Mouse (Mus musculus) cerebellum, adult 9-11 months (tissue): ENCODE measurements around the gene She.
"Not testable (repeated sequence)": the region's sequence is repeated elsewhere in the genome, so short reads cannot be mapped to it uniquely, and the experiment has no call there.

Experiments
- DNase-seq: peaks from one replicate; pipeline ENCODE4 v3.0.0; 2022

The She gene

GRCm38 (mm10) chr3:89818605-89819004 is 12.6 kb upstream of the She start:
- no peak for DNase-seq

GRCm38 (mm10) chr3:89819897-89820296 is 11.3 kb upstream of the She start:
- DNase-seq: no peak

GRCm38 (mm10) chr3:89820311-89821095 is 10.7 kb upstream of the She start:
- DNase-seq: no peak

- no peak for DNase-seq
Observed at GRCm38 (mm10) chr3:89821096-89821513, 10.1 kb upstream of the She start.

GRCm38 (mm10) chr3:89821548-89822480 is 9.4 kb upstream of the She start:
- no peak for DNase-seq

- no peak for DNase-seq
Observed at GRCm38 (mm10) chr3:89823594-89823993, 7.6 kb upstream of the She start.

GRCm38 (mm10) chr3:89826295-89826694 is 4.9 kb upstream of the She start:
- DNase-seq: no peak

GRCm38 (mm10) chr3:89835362-89835761 is 4.2 kb downstream of the She start:
- DNase-seq: no peak

GRCm38 (mm10) chr3:89842258-89842657 is 11.1 kb downstream of the She start:
- no peak for DNase-seq

- no peak for DNase-seq
Observed at GRCm38 (mm10) chr3:89843148-89843547, 12.0 kb downstream of the She start.

GRCm38 (mm10) chr3:89845814-89846213 is 14.6 kb downstream of the She start:
- no peak for DNase-seq

- no peak for DNase-seq
Observed at GRCm38 (mm10) chr3:89847126-89847525, 16.0 kb downstream of the She start.

GRCm38 (mm10) chr3:89847596-89847995 is 16.4 kb downstream of the She start:
- no peak for DNase-seq

- no peak for DNase-seq
Observed at GRCm38 (mm10) chr3:89848083-89848482, 16.9 kb downstream of the She start.

- DNase-seq: no peak
Observed at GRCm38 (mm10) chr3:89853752-89854151, 22.6 kb downstream of the She start.

- no peak for DNase-seq
Observed at GRCm38 (mm10) chr3:89857353-89857752, 26.2 kb downstream of the She start.

- DNase-seq: no peak
Observed at GRCm38 (mm10) chr3:89858123-89858522, 27.0 kb downstream of the She start.

GRCm38 (mm10) chr3:89858888-89859287 is 27.7 kb downstream of the She start:
- DNase-seq: no peak

GRCm38 (mm10) chr3:89859936-89860335 is 28.8 kb downstream of the She start:
- DNase-seq: no peak

GRCm38 (mm10) chr3:89860343-89860742 is 29.2 kb downstream of the She start:
- no peak for DNase-seq

- DNase-seq: no peak
Observed at GRCm38 (mm10) chr3:89861070-89861469, 29.9 kb downstream of the She start.

GRCm38 (mm10) chr3:89862182-89862761 is 31.1 kb downstream of the She start:
- DNase-seq: no peak

GRCm38 (mm10) chr3:89863276-89863675 is 32.1 kb downstream of the She start:
- DNase-seq: not testable (repeated sequence)
